Mouse (Mus musculus) spleen, adult 2 months (tissue): ENCODE results near the gene Ints7.

ENCODE experiments used
- CTCF ChIP-seq: fragments of 200-500 bp; IDR thresholded peaks from 2 replicates; pipeline ENCODE4 v1.5.1; 2011; ENCODE audit warnings: mild to moderate bottlenecking, inconsistent platforms; ENCODE audit not compliant: insufficient read depth, insufficient read length, insufficient replicate concordance; ENCODE audit errors: extremely low read depth
- POLR2A ChIP-seq: fragments of 200-500 bp; IDR thresholded peaks from 2 replicates; pipeline ENCODE4 v1.6.1; 2011; ENCODE audit warnings: low read depth, low read length, inconsistent platforms

DNA sequence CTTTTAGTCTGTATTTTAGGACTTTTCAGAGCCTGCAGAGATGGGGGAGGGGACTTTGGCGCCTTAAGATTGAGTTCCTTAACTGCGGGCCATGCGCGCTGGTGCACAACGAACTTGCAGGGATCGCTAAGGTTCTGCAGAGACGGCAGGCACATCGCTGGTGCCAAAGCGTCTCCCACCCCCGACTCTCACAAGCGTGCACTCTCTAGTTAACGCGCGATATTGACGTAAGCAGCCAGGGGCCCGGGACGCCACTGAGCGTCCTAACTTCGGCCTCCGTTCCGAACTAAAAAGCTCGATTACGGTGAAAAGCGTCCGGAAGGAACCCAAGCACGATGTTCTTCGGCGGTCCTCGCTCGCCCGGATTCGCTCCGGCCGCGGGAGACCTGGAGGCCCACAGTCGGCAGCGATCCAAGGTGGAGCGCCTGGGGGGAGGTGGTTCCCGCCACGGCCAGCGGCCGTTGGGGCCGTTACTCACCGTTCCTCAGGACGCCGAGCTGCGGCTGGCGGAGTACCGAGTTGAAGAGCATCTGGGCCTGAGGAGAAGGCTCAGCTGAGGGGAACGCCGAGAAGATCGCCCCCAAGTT is 472 bp upstream of the Ints7 start:
- TF ChIP-seq CTCF: no peak
- no peak for TF ChIP-seq POLR2A
